In genomic region chr2:149861002-149861401, GRCm38 (mm10) we compare ENCODE assay signal across 16 mouse cellular contexts. TPM values are rescaled to one million over a fixed set of nuclear protein-coding genes. Genes with fewer than 3 reads are reported as not detected.
"Had no signal": no experiment of that assay in that cellular context is flagged by ENCODE, and none has a peak within 500 bp of the region (broad histone marks: within the 10 kb centered on the region; RNA-seq: fewer than 3 reads in every experiment).

No protein-coding gene starts in this region.

- DNase-seq: kidney, adult 2 months; kidney, postnatal 25 days; layer of hippocampus, adult 9-11 months; liver, embryonic 13.5 days; lung, adult 2 months; lung, postnatal 14 days; lung, postnatal 4 days; midbrain, embryonic 14.5 days; right cerebral cortex, postnatal 25 days; spleen, adult 18-20 months; thymus, adult 18-20 months; thymus, postnatal 4 days had no signal

RNA-seq across cellular contexts. Expression of gene C530025M09Rik, which starts 30.0 kb away (rescaled TPM):
- total RNA-seq: liver, adult 2 months; megakaryocyte progenitor cell, adult 5-6 weeks; megakaryocyte-erythroid progenitor cell, adult 5-6 weeks; midbrain, postnatal 0 days had no signal

RNA-seq across cellular contexts. Expression of gene Syndig1, which starts 32.0 kb away (rescaled TPM):
- total RNA-seq: liver, adult 2 months; megakaryocyte progenitor cell, adult 5-6 weeks; megakaryocyte-erythroid progenitor cell, adult 5-6 weeks had no signal
